Mouse (Mus musculus): ENCODE results near the gene Mob2. TPM values are rescaled to one million over a fixed set of nuclear protein-coding genes. Genes with fewer than 3 reads are reported as not detected.
A peak's percentile ranks its signal among the peaks of the same experiment; 100 is the strongest.

Mob2 gene
- total and polyA plus RNA-seq, 3 experiments = 22.4 to 30.5 (median 27.3) TPM

DNA sequence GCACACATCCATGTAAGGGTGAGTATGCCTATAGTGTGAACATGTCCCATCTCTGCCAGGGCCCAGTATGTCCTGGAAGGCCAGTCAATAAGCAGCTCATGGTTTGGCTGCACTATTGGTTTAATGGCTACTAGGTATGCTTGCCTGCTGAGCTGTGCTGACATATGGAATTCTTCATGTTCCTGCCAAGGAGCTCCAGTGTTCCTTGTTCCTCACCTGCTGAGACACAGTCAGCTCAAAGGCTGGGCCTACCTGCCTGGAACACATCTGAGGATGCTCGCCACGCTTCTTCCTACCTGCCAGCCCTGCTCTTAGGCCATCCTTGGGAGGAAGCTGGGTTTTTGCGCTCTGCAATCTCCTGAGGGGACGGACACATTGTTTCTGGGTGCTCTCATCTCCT, 81.6 kb downstream of the Mob2 start:
- Histone ChIP-seq H3K27ac (ENCODE audit: insufficient read depth, low read depth) (no peak overlapping the region), H3K36me3 (replicated peaks in 1 of 2; ENCODE audit: control insufficient read depth in 1 of 2, insufficient read depth in 1 of 2, low read length in 1 of 2) (peaks cover 0 to 16% of the 10 kb centered on the region in 2 experiments), H3K9me3 (replicated peaks; ENCODE audit: low read length) (no peaks in the 10 kb centered on the region), H3K4me3 (replicated peaks in 1 of 3; ENCODE audit: low read depth in 2 of 3, low read length in 2 of 3, poor library complexity in 1 of 3) (no peak overlapping the region), H3K79me2 (replicated peaks; ENCODE audit: control insufficient read depth, extremely low read depth, insufficient read depth, poor library complexity, severe bottlenecking) (no peaks in the 10 kb centered on the region), H3K4me2 (ENCODE audit: insufficient read depth, low read depth, poor library complexity, severe bottlenecking) (no peak overlapping the region), H3K4me1 (ENCODE audit: control insufficient read depth in 1 of 2, insufficient read depth in 2 of 2) (peaks cover 5 to 12% of the 10 kb centered on the region in 2 experiments), H3K27me3 (replicated peaks) (peaks cover 23% of the 10 kb centered on the region), H3K9ac (ENCODE audit: insufficient read depth, low read depth) (no peak overlapping the region)
- TF ChIP-seq MEF2A (IDR thresholded peaks at IDR 0.05; ENCODE audit: borderline replicate concordance, low read depth, low read length) (no peak), POLR2AphosphoS2 (IDR thresholded peaks at IDR 0.05; ENCODE audit: low read depth, low read length) (no peak)
- in situ Hi-C loops (cut with MboI; ENCODE audit: low pct_ligation_motif_present, low pct_unique_long_range_greater_than_20kb, low sequenced_read_pairs) = no loop called here
- dilution Hi-C loops (cut with MboI; ENCODE audit: extremely low pct_ligation_motif_present, extremely low pct_unique_long_range_greater_than_20kb, low sequenced_read_pairs) = no loop called here
- no peak for DNase-seq (ENCODE audit: extremely low read depth)

DNA sequence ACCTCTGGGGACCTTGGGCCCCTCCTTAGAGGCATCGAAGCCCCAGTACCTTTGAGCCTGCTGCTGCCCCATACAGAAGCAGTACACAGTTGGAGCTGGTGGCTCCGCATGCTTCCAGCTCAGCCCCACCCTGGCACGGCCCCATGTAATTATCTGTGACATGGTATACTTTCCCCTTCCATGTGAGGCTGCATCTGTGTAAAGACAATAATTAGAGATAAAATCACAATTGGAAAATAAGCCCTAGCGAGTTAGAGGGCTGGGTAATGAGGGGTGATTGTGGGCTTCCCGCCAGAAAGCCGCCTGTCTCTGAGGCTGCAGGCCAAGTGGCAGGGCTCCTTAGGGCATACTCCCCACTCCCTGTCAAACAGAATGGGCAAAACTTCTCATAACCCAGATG, 82.9 kb downstream of the Mob2 start:
- Histone ChIP-seq H3K36me3 (replicated peaks in 1 of 2; ENCODE audit: control insufficient read depth in 1 of 2, insufficient read depth in 1 of 2, low read length in 1 of 2) (peaks cover 0 to 5% of the 10 kb centered on the region in 2 experiments), H3K4me3 (replicated peaks in 1 of 3; ENCODE audit: low read depth in 2 of 3, low read length in 2 of 3, poor library complexity in 1 of 3) (no peak overlapping the region), H3K4me2 (ENCODE audit: insufficient read depth, low read depth, poor library complexity, severe bottlenecking) (no peak overlapping the region), H3K27me3 (replicated peaks) (peaks cover 23% of the 10 kb centered on the region), H3K9me3 (replicated peaks; ENCODE audit: low read length) (no peaks in the 10 kb centered on the region), H3K9ac (ENCODE audit: insufficient read depth, low read depth) (no peak overlapping the region), H3K4me1 (ENCODE audit: control insufficient read depth in 1 of 2, insufficient read depth in 2 of 2) (peaks cover 5 to 12% of the 10 kb centered on the region in 2 experiments), H3K79me2 (replicated peaks; ENCODE audit: control insufficient read depth, extremely low read depth, insufficient read depth, poor library complexity, severe bottlenecking) (no peaks in the 10 kb centered on the region), H3K27ac (ENCODE audit: insufficient read depth, low read depth) (no peak overlapping the region)
- DNase-seq (ENCODE audit: extremely low read depth) = no peak
- no peak for TF ChIP-seq JUND (conservative IDR thresholded peaks at IDR 0.05; ENCODE audit: low read depth, low read length)
- TF ChIP-seq ELF1 (IDR thresholded peaks at IDR 0.05; ENCODE audit: low read depth, low read length) = no peak
- no peak for TF ChIP-seq UBTF (IDR thresholded peaks at IDR 0.05; ENCODE audit: low read depth, low read length)
- dilution Hi-C loops (cut with MboI; ENCODE audit: extremely low pct_ligation_motif_present, extremely low pct_unique_long_range_greater_than_20kb, low sequenced_read_pairs) (no loop called here), in situ Hi-C loops (cut with MboI; ENCODE audit: low pct_ligation_motif_present, low pct_unique_long_range_greater_than_20kb, low sequenced_read_pairs) (no loop called here)

DNA sequence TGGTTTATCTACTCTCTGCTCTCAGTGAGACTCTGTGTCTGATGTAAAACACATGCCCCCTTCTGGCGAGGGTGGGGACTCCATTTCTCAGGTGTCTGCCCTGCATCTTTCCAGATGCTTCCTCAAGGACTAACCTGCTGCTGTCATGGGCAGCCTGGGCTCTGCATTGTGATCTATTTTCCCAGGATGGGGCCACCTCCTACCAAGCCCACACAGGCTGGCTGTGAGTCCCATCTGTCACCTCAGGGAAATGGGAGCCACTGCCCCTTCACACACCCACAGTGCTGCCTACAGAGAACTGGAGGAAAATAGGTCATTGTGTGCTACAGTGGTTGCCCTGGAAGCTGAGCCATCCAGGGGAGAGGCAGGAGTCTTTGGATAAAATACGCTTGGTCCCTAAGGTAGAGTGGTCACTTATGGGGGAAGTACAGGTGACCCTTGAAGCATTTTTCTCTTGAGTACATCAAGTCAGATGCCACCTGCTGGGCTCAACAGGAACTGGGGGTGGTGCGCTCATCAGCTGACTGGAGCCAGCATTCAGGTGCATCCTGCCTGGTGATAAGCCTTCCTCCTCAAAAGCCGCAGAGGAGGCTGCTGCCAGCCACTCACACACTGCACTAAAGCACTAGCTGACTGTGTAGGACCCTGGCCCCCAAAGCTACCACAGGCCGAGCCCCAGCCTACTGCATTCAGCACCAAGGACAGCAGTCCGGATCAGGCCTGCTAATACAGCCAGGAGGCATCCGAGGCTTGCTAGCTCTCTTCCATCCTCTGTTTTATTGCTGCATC, 87.8 kb downstream of the Mob2 start:
- Histone ChIP-seq H3K4me1 (ENCODE audit: control insufficient read depth in 1 of 2, insufficient read depth in 2 of 2) (no peaks in the 10 kb centered on the region), H3K9me3 (replicated peaks; ENCODE audit: low read length) (no peaks in the 10 kb centered on the region), H3K27ac (ENCODE audit: insufficient read depth, low read depth) (no peak overlapping the region), H3K4me3 (replicated peaks in 1 of 3; ENCODE audit: low read depth in 2 of 3, low read length in 2 of 3, poor library complexity in 1 of 3) (no peak overlapping the region), H3K9ac (ENCODE audit: insufficient read depth, low read depth) (no peak overlapping the region), H3K36me3 (replicated peaks in 1 of 2; ENCODE audit: control insufficient read depth in 1 of 2, insufficient read depth in 1 of 2, low read length in 1 of 2) (no peaks in the 10 kb centered on the region), H3K27me3 (replicated peaks) (peaks cover 51% of the 10 kb centered on the region), H3K79me2 (replicated peaks; ENCODE audit: control insufficient read depth, extremely low read depth, insufficient read depth, poor library complexity, severe bottlenecking) (no peaks in the 10 kb centered on the region), H3K4me2 (ENCODE audit: insufficient read depth, low read depth, poor library complexity, severe bottlenecking) (no peak overlapping the region)
- in situ Hi-C loops (cut with MboI; ENCODE audit: low pct_ligation_motif_present, low pct_unique_long_range_greater_than_20kb, low sequenced_read_pairs) = no loop called here
- TF ChIP-seq SMC3 (IDR thresholded peaks at IDR 0.05; ENCODE audit: low read depth, low read length) (peak; percentile 42), CTCF (conservative IDR thresholded peaks at IDR 0.05 in 1 of 2, IDR thresholded peaks at IDR 0.05 in 1 of 2; ENCODE audit: low read depth in 2 of 2, low read length in 2 of 2) (peak; percentile 9 to 57; a peak in 2 of 4 replicates), BHLHE40 (IDR thresholded peaks at IDR 0.05; ENCODE audit: low read depth, low read length) (no peak), POLR2A (IDR thresholded peaks at IDR 0.05; ENCODE audit: low read depth, low read length) (no peak), MYC (IDR thresholded peaks at IDR 0.05; ENCODE audit: low read depth, low read length) (no peak), ELF1 (IDR thresholded peaks at IDR 0.05; ENCODE audit: low read depth, low read length) (no peak), SIN3A (IDR thresholded peaks at IDR 0.05; ENCODE audit: low read length) (0 out of 2 replicates have a peak, but pooled peaks have one; percentile 37), TBP (conservative IDR thresholded peaks at IDR 0.05; ENCODE audit: low read depth, low read length) (no peak), GABPA (IDR thresholded peaks at IDR 0.05; ENCODE audit: insufficient replicate concordance, low read depth, low read length) (no peak), POLR2AphosphoS2 (IDR thresholded peaks at IDR 0.05; ENCODE audit: low read depth, low read length) (no peak), EP300 (IDR thresholded peaks at IDR 0.05; ENCODE audit: low read length) (no peak)
- peak; percentile 27 for DNase-seq (ENCODE audit: extremely low read depth)
- dilution Hi-C loops (cut with MboI; ENCODE audit: extremely low pct_ligation_motif_present, extremely low pct_unique_long_range_greater_than_20kb, low sequenced_read_pairs) = no loop called here
